Mouse (Mus musculus): ENCODE measurements around the gene Ift43. TPM values are rescaled to one million over a fixed set of nuclear protein-coding genes. Genes with fewer than 3 reads are reported as not detected.

The Ift43 gene
- polyA plus RNA-seq, 1 experiment from 2014 or later: 66.7 TPM

- no peaks in the 10 kb centered on the region; the same call in 1 of the 2 replicates for H3K36me3 ChIP-seq (ENCODE audit: control insufficient read depth, insufficient read depth, low read length)
- no peak for ATAC-seq
- WGBS: 65% methylated on average over 8 of the region's 10 CpGs
- no peaks in the 10 kb centered on the region for H3K9me3 ChIP-seq (ENCODE audit: control insufficient read depth, low read length)
- no peak overlapping the region for H3K4me3 ChIP-seq (ENCODE audit: low read length)
- H3K4me1 ChIP-seq (ENCODE audit: control insufficient read depth, insufficient read depth, low read length): peaks cover 8% of the 10 kb centered on the region
- no peak overlapping the region for H3K27ac ChIP-seq (ENCODE audit: low read length)
- H3K4me2 ChIP-seq (ENCODE audit: low read depth, low read length): no peak overlapping the region
- H3K27me3 ChIP-seq (replicated peaks; ENCODE audit: control insufficient read depth, insufficient read depth, low read length): no peaks in the 10 kb centered on the region
- no peak overlapping the region for H3K9ac ChIP-seq (ENCODE audit: low read depth, low read length)
These were observed 23.2 kb downstream of the Ift43 start for GRCm38 (mm10) chr12:86105546-86105945.

- Histone ChIP-seq H3K4me2 (ENCODE audit: low read depth, low read length) (no peak overlapping the region), H3K27ac (ENCODE audit: low read length) (no peak overlapping the region), H3K27me3 (replicated peaks; ENCODE audit: control insufficient read depth, insufficient read depth, low read length) (no peaks in the 10 kb centered on the region), H3K36me3 (ENCODE audit: control insufficient read depth, insufficient read depth, low read length) (no peaks in the 10 kb centered on the region; the same call in 1 of the 2 replicates), H3K9ac (ENCODE audit: low read depth, low read length) (no peak overlapping the region), H3K9me3 (ENCODE audit: control insufficient read depth, low read length) (no peaks in the 10 kb centered on the region), H3K4me3 (ENCODE audit: low read length) (no peak overlapping the region), H3K4me1 (ENCODE audit: control insufficient read depth, insufficient read depth, low read length) (peaks cover 8% of the 10 kb centered on the region)
- no peak for ATAC-seq
- WGBS: 90% methylated on average over 9 of the region's 9 CpGs
These were observed 23.7 kb downstream of the Ift43 start for GRCm38 (mm10) chr12:86106086-86106485.

- WGBS: 68% methylated on average over 7 of the region's 7 CpGs
- Histone ChIP-seq H3K9ac (ENCODE audit: low read depth, low read length) (no peak overlapping the region), H3K4me1 (ENCODE audit: control insufficient read depth, insufficient read depth, low read length) (peaks cover 8% of the 10 kb centered on the region), H3K4me3 (ENCODE audit: low read length) (no peak overlapping the region), H3K4me2 (ENCODE audit: low read depth, low read length) (no peak overlapping the region), H3K27me3 (replicated peaks; ENCODE audit: control insufficient read depth, insufficient read depth, low read length) (no peaks in the 10 kb centered on the region), H3K27ac (ENCODE audit: low read length) (no peak overlapping the region), H3K9me3 (ENCODE audit: control insufficient read depth, low read length) (no peaks in the 10 kb centered on the region), H3K36me3 (ENCODE audit: control insufficient read depth, insufficient read depth, low read length) (no peaks in the 10 kb centered on the region; the same call in 1 of the 2 replicates)
- ATAC-seq: no peak
These were observed 25.3 kb downstream of the Ift43 start for GRCm38 (mm10) chr12:86107645-86108044.

- Histone ChIP-seq H3K9me3 (ENCODE audit: control insufficient read depth, low read length) (no peaks in the 10 kb centered on the region), H3K36me3 (ENCODE audit: control insufficient read depth, insufficient read depth, low read length) (no peaks in the 10 kb centered on the region; the same call in 1 of the 2 replicates), H3K27me3 (replicated peaks; ENCODE audit: control insufficient read depth, insufficient read depth, low read length) (no peaks in the 10 kb centered on the region), H3K4me1 (ENCODE audit: control insufficient read depth, insufficient read depth, low read length) (no peaks in the 10 kb centered on the region), H3K27ac (ENCODE audit: low read length) (no peak overlapping the region), H3K4me2 (ENCODE audit: low read depth, low read length) (no peak overlapping the region), H3K4me3 (ENCODE audit: low read length) (no peak overlapping the region), H3K9ac (ENCODE audit: low read depth, low read length) (no peak overlapping the region)
- no peak for ATAC-seq
- WGBS: 86% methylated on average over 4 of the region's 4 CpGs
These were observed 27.2 kb downstream of the Ift43 start for GRCm38 (mm10) chr12:86109531-86109930.

GRCm38 (mm10) chr12:86110637-86111036, 28.3 kb downstream of the Ift43 start:
- Histone ChIP-seq H3K4me2 (ENCODE audit: low read depth, low read length) (no peak overlapping the region), H3K27ac (ENCODE audit: low read length) (no peak overlapping the region), H3K27me3 (replicated peaks; ENCODE audit: control insufficient read depth, insufficient read depth, low read length) (no peaks in the 10 kb centered on the region), H3K9me3 (ENCODE audit: control insufficient read depth, low read length) (no peaks in the 10 kb centered on the region), H3K36me3 (ENCODE audit: control insufficient read depth, insufficient read depth, low read length) (no peaks in the 10 kb centered on the region; the same call in 1 of the 2 replicates), H3K9ac (ENCODE audit: low read depth, low read length) (no peak overlapping the region), H3K4me1 (ENCODE audit: control insufficient read depth, insufficient read depth, low read length) (no peaks in the 10 kb centered on the region), H3K4me3 (ENCODE audit: low read length) (no peak overlapping the region)
- ATAC-seq: no peak
- WGBS: 94% methylated on average over 2 of the region's 2 CpGs

GRCm38 (mm10) chr12:86116295-86116835, 34.0 kb downstream of the Ift43 start:
- Histone ChIP-seq H3K36me3 (ENCODE audit: control insufficient read depth, insufficient read depth, low read length) (no peaks in the 10 kb centered on the region), H3K27ac (ENCODE audit: low read length) (no peak overlapping the region), H3K4me3 (ENCODE audit: low read length) (no peak overlapping the region), H3K9ac (ENCODE audit: low read depth, low read length) (no peak overlapping the region), H3K9me3 (ENCODE audit: control insufficient read depth, low read length) (no peaks in the 10 kb centered on the region), H3K27me3 (replicated peaks; ENCODE audit: control insufficient read depth, insufficient read depth, low read length) (no peaks in the 10 kb centered on the region), H3K4me1 (ENCODE audit: control insufficient read depth, insufficient read depth, low read length) (no peaks in the 10 kb centered on the region), H3K4me2 (ENCODE audit: low read depth, low read length) (no peak overlapping the region)
- ATAC-seq: no peak
- 85% methylated on average over 15 of the region's 15 CpGs for WGBS

- no peaks in the 10 kb centered on the region for H3K27me3 ChIP-seq (replicated peaks; ENCODE audit: control insufficient read depth, insufficient read depth, low read length)
- H3K9ac ChIP-seq (ENCODE audit: low read depth, low read length): no peak overlapping the region
- ATAC-seq: no peak
- WGBS: 82% methylated on average over 6 of the region's 6 CpGs
- no peak overlapping the region for H3K27ac ChIP-seq (ENCODE audit: low read length)
- no peak overlapping the region for H3K4me3 ChIP-seq (ENCODE audit: low read length)
- H3K36me3 ChIP-seq (ENCODE audit: control insufficient read depth, insufficient read depth, low read length): no peaks in the 10 kb centered on the region
- no peaks in the 10 kb centered on the region for H3K4me1 ChIP-seq (ENCODE audit: control insufficient read depth, insufficient read depth, low read length)
- no peak overlapping the region for H3K4me2 ChIP-seq (ENCODE audit: low read depth, low read length)
- H3K9me3 ChIP-seq (ENCODE audit: control insufficient read depth, low read length): no peaks in the 10 kb centered on the region
These were observed 41.7 kb downstream of the Ift43 start for GRCm38 (mm10) chr12:86124016-86124415.

GRCm38 (mm10) chr12:86128122-86128521, 45.8 kb downstream of the Ift43 start:
- H3K9ac ChIP-seq (ENCODE audit: low read depth, low read length): no peak overlapping the region
- H3K9me3 ChIP-seq (ENCODE audit: control insufficient read depth, low read length): no peaks in the 10 kb centered on the region
- no peak overlapping the region for H3K27ac ChIP-seq (ENCODE audit: low read length)
- H3K36me3 ChIP-seq (ENCODE audit: control insufficient read depth, insufficient read depth, low read length): no peaks in the 10 kb centered on the region
- no peak overlapping the region for H3K4me3 ChIP-seq (ENCODE audit: low read length)
- whole genome bisulfite sequencing: 40% methylated on average over 6 of the region's 6 CpGs
- H3K4me1 ChIP-seq (ENCODE audit: control insufficient read depth, insufficient read depth, low read length): no peaks in the 10 kb centered on the region
- no peak for ATAC-seq
- H3K27me3 ChIP-seq (replicated peaks; ENCODE audit: control insufficient read depth, insufficient read depth, low read length): no peaks in the 10 kb centered on the region
- H3K4me2 ChIP-seq (ENCODE audit: low read depth, low read length): no peak overlapping the region

- ATAC-seq: no peak
- no peak overlapping the region for H3K27ac ChIP-seq (ENCODE audit: low read length)
- no peak overlapping the region for H3K4me2 ChIP-seq (ENCODE audit: low read depth, low read length)
- no peaks in the 10 kb centered on the region for H3K4me1 ChIP-seq (ENCODE audit: control insufficient read depth, insufficient read depth, low read length)
- H3K36me3 ChIP-seq (ENCODE audit: control insufficient read depth, insufficient read depth, low read length): no peaks in the 10 kb centered on the region
- no peaks in the 10 kb centered on the region for H3K9me3 ChIP-seq (ENCODE audit: control insufficient read depth, low read length)
- no peak overlapping the region for H3K4me3 ChIP-seq (ENCODE audit: low read length)
- no peaks in the 10 kb centered on the region for H3K27me3 ChIP-seq (replicated peaks; ENCODE audit: control insufficient read depth, insufficient read depth, low read length)
- 85% methylated on average over 8 of the region's 8 CpGs for WGBS
- H3K9ac ChIP-seq (ENCODE audit: low read depth, low read length): no peak overlapping the region
These were observed 46.7 kb downstream of the Ift43 start for GRCm38 (mm10) chr12:86129005-86129404.

GRCm38 (mm10) chr12:86129696-86130095, 47.4 kb downstream of the Ift43 start:
- no peak overlapping the region for H3K4me2 ChIP-seq (ENCODE audit: low read depth, low read length)
- no peak overlapping the region for H3K27ac ChIP-seq (ENCODE audit: low read length)
- 72% methylated on average over 10 of the region's 10 CpGs for WGBS
- H3K27me3 ChIP-seq (replicated peaks; ENCODE audit: control insufficient read depth, insufficient read depth, low read length): no peaks in the 10 kb centered on the region
- no peaks in the 10 kb centered on the region for H3K9me3 ChIP-seq (ENCODE audit: control insufficient read depth, low read length)
- H3K36me3 ChIP-seq (ENCODE audit: control insufficient read depth, insufficient read depth, low read length): no peaks in the 10 kb centered on the region
- no peak for ATAC-seq
- no peak overlapping the region for H3K4me3 ChIP-seq (ENCODE audit: low read length)
- no peaks in the 10 kb centered on the region for H3K4me1 ChIP-seq (ENCODE audit: control insufficient read depth, insufficient read depth, low read length)
- no peak overlapping the region for H3K9ac ChIP-seq (ENCODE audit: low read depth, low read length)

Data from intestine, embryonic 16.5 days (tissue).